Mouse (Mus musculus) testis, adult 2 months (tissue): ENCODE data around the gene Stk38l.

Experiments
- CTCF ChIP-seq: fragments of 200-500 bp; IDR thresholded peaks from 2 replicates; pipeline ENCODE4 v1.5.1; 2012; ENCODE audit warnings: low read depth, mild to moderate bottlenecking, inconsistent platforms, low read length, moderate library complexity; ENCODE audit not compliant: control insufficient read depth, insufficient read depth, insufficient replicate concordance
- POLR2A ChIP-seq: fragments of 200-500 bp; IDR thresholded peaks from 2 replicates; pipeline ENCODE4 v1.6.1; 2012; ENCODE audit warnings: low read depth, mild to moderate bottlenecking, inconsistent platforms, low read length, moderate library complexity; ENCODE audit not compliant: control insufficient read depth

DNA sequence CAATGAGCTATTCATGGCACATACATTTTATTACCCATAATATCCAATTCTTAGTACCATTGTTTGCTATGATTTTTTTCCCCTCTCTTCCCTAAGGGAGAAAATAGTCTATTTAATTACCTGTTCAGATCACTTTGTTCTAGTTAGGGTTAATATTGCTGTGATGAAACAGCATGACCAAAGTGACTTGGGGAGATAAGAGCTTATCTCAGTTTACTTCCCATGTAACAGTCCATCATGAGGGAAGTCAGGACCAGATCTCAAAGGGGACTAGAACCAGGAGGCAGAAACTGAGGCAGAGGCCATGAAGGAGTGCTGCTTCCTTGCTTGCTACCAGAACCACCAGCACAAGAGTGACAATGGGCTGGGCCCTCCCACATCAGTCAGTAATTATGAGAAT lies 15.9 kb downstream of the Stk38l start:
- TF ChIP-seq CTCF (no peak), POLR2A (no peak)
